8 mouse cellular contexts compared by ENCODE assay signal in the genomic region with DNA sequence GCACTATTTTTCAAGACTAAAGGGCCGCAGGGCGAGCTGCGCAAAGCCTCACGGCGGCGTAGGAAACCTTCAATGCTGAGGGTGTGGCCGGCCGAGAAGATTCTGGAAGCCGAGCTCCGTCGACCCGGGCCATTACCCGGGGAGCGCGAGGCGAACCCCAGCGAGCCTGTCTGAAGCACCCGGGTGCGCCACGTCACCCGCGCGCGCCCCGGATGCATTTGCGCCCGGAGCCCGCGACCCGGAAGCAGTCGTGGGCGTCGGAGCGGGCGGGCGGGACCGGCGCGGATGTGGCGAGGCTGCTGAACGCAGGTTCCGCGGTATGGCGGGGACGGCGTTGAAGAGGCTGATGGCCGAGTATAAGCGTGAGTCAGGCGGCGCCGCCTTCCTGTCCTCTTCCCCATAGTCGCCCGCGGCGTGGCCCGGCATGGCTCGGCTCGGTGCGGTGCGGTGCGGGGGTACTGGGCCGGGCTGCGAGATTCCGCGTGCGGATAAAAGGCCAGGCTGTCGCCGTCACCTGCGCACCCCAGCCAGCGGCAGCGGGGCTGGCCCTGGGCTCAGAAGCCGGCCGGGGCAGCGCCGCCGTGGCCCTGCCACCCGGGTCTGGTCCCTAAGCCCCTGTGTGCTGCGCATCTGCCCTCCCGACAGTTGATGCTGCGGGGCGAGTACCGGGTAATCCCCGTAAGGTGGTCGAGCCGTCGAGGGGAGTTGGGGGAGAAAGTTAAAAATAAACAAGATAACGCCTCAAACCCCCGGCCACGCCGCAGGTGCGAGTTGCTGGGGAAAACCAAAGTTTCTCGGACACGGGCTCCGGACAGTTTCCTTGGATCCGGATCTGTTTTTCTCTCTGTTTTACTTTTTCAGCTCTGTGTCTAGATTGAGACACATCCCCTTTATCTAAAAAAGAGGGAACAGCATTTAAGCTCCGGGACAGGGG. TPM values are rescaled to one million over a fixed set of nuclear protein-coding genes. Genes with fewer than 3 reads are reported as not detected.
DNase-seq lines count a peak whose midpoint lies in the region; ATAC-seq and TF ChIP-seq lines count a peak whose summit lies in the region.

A gene (plus strand): TSS at position 221 of the 934 bp plus-strand sequence.

- no peaks in the 10 kb centered on the region for H3K27me3 ChIP-seq in heart, embryonic 11.5 days (ENCODE audit: control insufficient read depth, insufficient read depth, low read length)
- H3K27me3 ChIP-seq in kidney, embryonic 16.5 days (ENCODE audit: insufficient read depth, low read length), result no peaks in the 10 kb centered on the region
- no peaks in the 10 kb centered on the region for H3K27me3 ChIP-seq in liver, embryonic 11.5 days (replicated peaks; ENCODE audit: control insufficient read depth, insufficient read depth, low read length)
- no peaks in the 10 kb centered on the region for H3K27me3 ChIP-seq in myocyte (ENCODE audit: control insufficient read depth, insufficient read depth, insufficient read length)

- H3K9me3 ChIP-seq in heart, embryonic 11.5 days (replicated peaks; ENCODE audit: control insufficient read depth, low read length), result no peaks in the 10 kb centered on the region
- no peaks in the 10 kb centered on the region for H3K9me3 ChIP-seq in kidney, embryonic 16.5 days (ENCODE audit: low read length)
- no peaks in the 10 kb centered on the region for H3K9me3 ChIP-seq in liver, embryonic 11.5 days (ENCODE audit: control insufficient read depth, low read length)

- H3K4me2 ChIP-seq in heart, embryonic 11.5 days, result peak within 1 kb of the TSS; percentile 76
- H3K4me2 ChIP-seq in kidney, embryonic 16.5 days (replicated peaks; ENCODE audit: low read depth, low read length), result peak within 1 kb of the TSS; percentile 83
- peak within 1 kb of the TSS; percentile 82 for H3K4me2 ChIP-seq in liver, embryonic 11.5 days
- peak within 1 kb of the TSS; percentile 76 for H3K4me2 ChIP-seq in myocyte (ENCODE audit: low read depth)

- H3K9ac ChIP-seq in heart, embryonic 11.5 days (ENCODE audit: low read depth, low read length), result peak within 1 kb of the TSS; percentile 99
- H3K9ac ChIP-seq in kidney, embryonic 16.5 days (replicated peaks; ENCODE audit: low read length), result peak within 1 kb of the TSS; percentile 97
- peak within 1 kb of the TSS; percentile 98 for H3K9ac ChIP-seq in liver, embryonic 11.5 days (ENCODE audit: low read depth, low read length)

- peak within 1 kb of the TSS; percentile 92 for H3K4me3 ChIP-seq in heart, embryonic 11.5 days (ENCODE audit: low read depth, low read length)
- H3K4me3 ChIP-seq in kidney, embryonic 16.5 days (ENCODE audit: low read length), result peak within 1 kb of the TSS; percentile 98
- H3K4me3 ChIP-seq in liver, embryonic 11.5 days (ENCODE audit: low read depth, low read length), result peak within 1 kb of the TSS; percentile 93
- H3K4me3 ChIP-seq in myocyte, result peak within 1 kb of the TSS; percentile 83

- H3K4me1 ChIP-seq in heart, embryonic 11.5 days (ENCODE audit: control insufficient read depth, insufficient read depth, low read length), result peaks cover 21% of the 10 kb centered on the region
- peaks cover 29% of the 10 kb centered on the region for H3K4me1 ChIP-seq in kidney, embryonic 16.5 days (ENCODE audit: insufficient read depth, low read length)
- H3K4me1 ChIP-seq in liver, embryonic 11.5 days (replicated peaks; ENCODE audit: control insufficient read depth, insufficient read depth, low read length), result peaks cover 28% of the 10 kb centered on the region

- ATAC-seq in erythroblast, adult 5-6 weeks (replicated peaks; ENCODE audit: low FRiP score, poor library complexity, severe bottlenecking), result peak; percentile 95
- peak; percentile 88 for ATAC-seq in heart, embryonic 11.5 days (replicated peaks; ENCODE audit: insufficient number of reproducible peaks, low FRiP score, low TSS enrichment)
- peak; percentile 93 for ATAC-seq in kidney, embryonic 16.5 days (ENCODE audit: low FRiP score, low TSS enrichment)
- peak; percentile 94 for ATAC-seq in liver, embryonic 11.5 days (replicated peaks; ENCODE audit: low FRiP score)

- TF ChIP-seq POLR2A in brain, embryonic 14.5 days (IDR thresholded peaks at IDR 0.05; ENCODE audit: borderline replicate concordance, extremely low read depth, insufficient read depth, insufficient read length, poor library complexity, severe bottlenecking), result peak; percentile 93
- TF ChIP-seq POLR2A in myocyte (IDR thresholded peaks at IDR 0.05; ENCODE audit: insufficient read length, low read depth), result peak; percentile 88

- no peak for TF ChIP-seq CTCF in brain, embryonic 14.5 days (IDR thresholded peaks at IDR 0.05; ENCODE audit: borderline replicate concordance, extremely low read depth, insufficient read depth, insufficient read length)

- peak; percentile 98 for DNase-seq in CD4-positive helper T cell, adult 2 months (ENCODE audit: low read depth, low spot score)
- peak; percentile 95 for DNase-seq in brain, embryonic 14.5 days (ENCODE audit: low read depth)
- peak; percentile 90 for DNase-seq in liver, embryonic 11.5 days (ENCODE audit: low spot score)
- DNase-seq in spleen, postnatal 4 days (ENCODE audit: low spot score in 2 of 2), result peak; percentile 93 to 98

- peaks cover 5% of the 10 kb centered on the region; the same call in 1 of the 2 replicates for H3K36me3 ChIP-seq in heart, embryonic 11.5 days (ENCODE audit: control insufficient read depth, insufficient read depth, low read length)
- H3K36me3 ChIP-seq in kidney, embryonic 16.5 days (ENCODE audit: insufficient read depth, low read length), result peaks cover 12% of the 10 kb centered on the region; the same call in 1 of the 2 replicates
- peaks cover 8% of the 10 kb centered on the region; the same call in 1 of the 2 replicates for H3K36me3 ChIP-seq in liver, embryonic 11.5 days (ENCODE audit: control insufficient read depth, insufficient read depth, low read length)
- H3K36me3 ChIP-seq in myocyte (ENCODE audit: control insufficient read depth, insufficient read depth), result peaks cover 12% of the 10 kb centered on the region

- peaks cover 39% of the 10 kb centered on the region for H3K79me2 ChIP-seq in myocyte (ENCODE audit: control insufficient read depth, insufficient read depth)

- WGBS in heart, embryonic 11.5 days (ENCODE audit: insufficient replicate concordance), result under 1% methylated on average over 96 of the region's 96 CpGs
- under 1% methylated on average over 90 of the region's 96 CpGs for WGBS in kidney, embryonic 16.5 days
- under 1% methylated on average over 80 of the region's 96 CpGs for WGBS in liver, embryonic 11.5 days

- peak within 1 kb of the TSS; percentile 86 for H3K27ac ChIP-seq in heart, embryonic 11.5 days (ENCODE audit: low read depth, low read length)
- peak within 1 kb of the TSS; percentile 96 for H3K27ac ChIP-seq in kidney, embryonic 16.5 days (ENCODE audit: low read length)
- H3K27ac ChIP-seq in liver, embryonic 11.5 days (ENCODE audit: low read depth, low read length), result peak within 1 kb of the TSS; percentile 85

- H3ac ChIP-seq in myocyte (ENCODE audit: control insufficient read depth, insufficient read length), result peak within 1 kb of the TSS; percentile 60

TF ChIP-seq in myocyte, 11 proteins besides CTCF, POLR2A, EP300 and RAD21:
- TF ChIP-seq POLR2AphosphoS2 (IDR thresholded peaks at IDR 0.05; ENCODE audit: insufficient read length, low read depth) (peak; percentile 97), TCF3 (IDR thresholded peaks at IDR 0.05; ENCODE audit: insufficient read length, low read depth) (no peak), E2F4 (IDR thresholded peaks at IDR 0.05; ENCODE audit: insufficient read depth) (no peak), MYOD1 (IDR thresholded peaks at IDR 0.05; ENCODE audit: control insufficient read depth in 1 of 3, insufficient read length in 2 of 3, low read depth in 2 of 3) (peak in 1 of 3 experiments; percentile 18), REST (IDR thresholded peaks at IDR 0.05; ENCODE audit: insufficient read depth, insufficient read length) (no peak), CEBPB (IDR thresholded peaks at IDR 0.05; ENCODE audit: insufficient read depth, poor library complexity, severe bottlenecking) (no peak), MYOG (IDR thresholded peaks at IDR 0.05; ENCODE audit: control insufficient read depth in 1 of 3, insufficient read depth in 1 of 3, insufficient read length in 2 of 3, low read depth in 2 of 3) (peak in 2 of 3 experiments; percentile 34 to 45), TCF12 (IDR thresholded peaks at IDR 0.05; ENCODE audit: insufficient read depth, poor library complexity, severe bottlenecking) (no peak), MAX (IDR thresholded peaks at IDR 0.05; ENCODE audit: low read depth) (no peak), USF1 (IDR thresholded peaks at IDR 0.05; ENCODE audit: low read depth) (no peak), SRF (IDR thresholded peaks at IDR 0.05; ENCODE audit: control insufficient read depth, insufficient read length, low read depth) (no peak)
TF ChIP-seq in myocyte: peak in this region for 3.

RNA-seq across cellular contexts. Expression of the gene that starts here (rescaled TPM):
- polyA plus RNA-seq in brain, embryonic 14.5 days (2012; rRNA removed), result 56.9 and 57.7 TPM in 2 replicates
- 6.1 and 7.5 TPM in 2 replicates for total RNA-seq in erythroblast, adult 5-6 weeks (2015; ENCODE audit: low replicate concordance)
- 10.5 and 14.4 TPM in 2 replicates for total RNA-seq in erythroblast, adult 5-6 weeks (2017; ENCODE audit: low replicate concordance)
- polyA plus RNA-seq in heart, embryonic 11.5 days (2014; fragmentation: Nextera tagmentation; extraction: Ambion mirVana), result 38.0 and 42.9 TPM in 2 replicates
- polyA plus RNA-seq in kidney, embryonic 16.5 days (2015; fragmentation: Nextera tagmentation; extraction: Ambion mirVana), result 78.8 and 90.2 TPM in 2 replicates
- polyA plus RNA-seq in liver, embryonic 11.5 days (2014; fragmentation: Nextera tagmentation; extraction: Ambion mirVana), result 62.1 and 67.9 TPM in 2 replicates
- 181 TPM for polyA plus RNA-seq in myocyte (2012; fragmentation: generic; extraction: Trizol)

Comparison
In these comparisons a context has a peak if more than half of its experiments do, and no peak if none do; other contexts are left out.
1. Peak in every context shown above with its lines: DNase-seq, ATAC-seq, H3K4me3 ChIP-seq and H3K27ac ChIP-seq.